Mouse (Mus musculus) right cerebral cortex, postnatal 10 days (tissue): ENCODE results near the gene Cd300ld5.
A peak's percentile ranks its signal among the peaks of the same experiment; 100 is the strongest.
"Not testable (repeated sequence)": the region's sequence is repeated elsewhere in the genome, so short reads cannot be mapped to it uniquely, and the experiment has no call there.

Experiments used
- DNase-seq, 2 experiments: peaks; one replicate each; pipeline ENCODE4 v3.0.0; 2021; ENCODE audit warnings: low spot score in 2 of 2

Cd300ld5 gene

DNA sequence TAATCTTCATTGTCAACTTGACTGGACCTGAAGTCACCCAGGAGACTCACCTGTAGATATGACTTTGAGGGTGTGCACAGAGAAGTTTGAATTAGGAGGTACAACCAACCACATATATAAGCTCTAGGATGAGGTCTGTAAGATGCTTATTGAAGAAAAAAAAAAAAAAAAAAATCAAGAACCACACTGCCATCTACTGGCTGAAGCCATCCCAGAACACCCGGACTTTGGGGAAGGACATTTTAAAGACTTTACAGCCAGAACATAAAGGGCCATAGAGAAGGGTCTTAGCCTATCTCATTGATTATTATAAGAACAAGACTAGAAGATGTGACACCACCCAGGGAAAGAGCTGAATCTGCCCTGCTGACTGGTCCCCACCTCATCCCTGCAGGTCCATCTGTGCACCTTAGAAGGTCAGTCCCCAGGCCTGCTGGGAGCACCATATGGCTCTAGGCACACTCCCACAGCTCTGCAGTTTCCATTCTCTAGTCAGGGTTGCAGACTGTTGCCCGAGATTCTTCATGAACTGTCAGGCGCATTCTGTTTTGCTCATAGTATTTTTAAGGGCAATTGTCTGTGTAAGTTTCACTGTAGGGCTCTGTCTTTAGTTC lies 11.8 kb upstream of the Cd300ld5 start:
- DNase-seq, result no peak

DNA sequence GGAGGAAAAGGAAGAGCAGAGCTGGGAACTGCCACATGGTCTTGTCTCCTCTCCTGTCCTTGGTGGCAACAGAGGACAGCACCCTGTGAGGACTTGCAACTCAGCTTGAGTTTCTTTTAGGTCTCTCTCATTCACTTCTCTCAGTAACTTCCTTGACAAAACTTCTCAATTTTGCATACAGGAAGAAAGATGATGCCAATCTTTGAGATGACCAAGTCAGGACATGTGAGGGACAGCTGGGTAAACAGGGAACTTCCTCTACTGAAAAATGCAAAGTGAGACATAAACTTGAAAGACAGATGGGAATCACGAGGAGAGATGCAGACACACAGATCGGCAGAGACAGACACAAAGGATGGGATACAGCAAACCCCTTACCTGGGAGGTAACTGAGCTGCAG lies 10.7 kb upstream of the Cd300ld5 start, which contains the start of gene Cd300ld3:
TSS of gene Cd300ld3 (minus strand) at position 151 of the 400 bp plus-strand sequence.
- DNase-seq, result no peak

DNA sequence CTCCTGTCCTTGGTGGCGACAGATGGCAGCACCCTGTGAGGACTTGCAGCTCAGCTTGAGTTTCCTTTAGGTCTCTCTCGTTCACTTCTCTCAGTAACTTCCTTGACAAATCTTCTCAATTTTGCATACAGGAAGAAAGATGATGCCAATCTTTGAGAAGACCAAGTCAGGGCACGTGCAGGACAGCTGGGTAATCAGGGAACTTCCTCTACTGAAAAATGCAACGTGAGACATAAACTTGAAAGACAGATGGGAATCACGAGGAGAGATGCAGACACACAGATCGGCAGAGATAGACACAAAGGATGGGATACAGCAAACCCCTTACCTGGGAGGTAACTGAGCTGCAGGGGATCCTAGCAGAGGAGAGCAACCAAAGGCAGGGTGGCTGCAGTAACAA lies 10.7 kb downstream of the Cd300ld5 start, which contains the start of gene Cd300ld4:
TSS of gene Cd300ld4 (minus strand) at position 101 of the 400 bp plus-strand sequence.
- not testable (repeated sequence) for DNase-seq

DNA sequence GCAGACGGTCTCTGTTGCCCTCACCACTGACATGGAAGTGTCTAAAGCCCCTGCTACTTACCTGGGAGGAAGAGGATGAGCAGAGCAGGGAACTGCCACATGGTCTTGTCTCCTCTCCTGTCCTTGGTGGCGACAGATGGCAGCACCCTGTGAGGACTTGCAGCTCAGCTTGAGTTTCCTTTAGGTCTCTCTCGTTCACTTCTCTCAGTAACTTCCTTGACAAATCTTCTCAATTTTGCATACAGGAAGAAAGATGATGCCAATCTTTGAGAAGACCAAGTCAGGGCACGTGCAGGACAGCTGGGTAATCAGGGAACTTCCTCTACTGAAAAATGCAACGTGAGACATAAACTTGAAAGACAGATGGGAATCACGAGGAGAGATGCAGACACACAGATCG lies 21.5 kb downstream of the Cd300ld5 start, which contains the start of gene Cd300ld2:
TSS of gene Cd300ld2 (minus strand) at position 101 of the 400 bp plus-strand sequence.
- not testable (repeated sequence) for DNase-seq

DNA sequence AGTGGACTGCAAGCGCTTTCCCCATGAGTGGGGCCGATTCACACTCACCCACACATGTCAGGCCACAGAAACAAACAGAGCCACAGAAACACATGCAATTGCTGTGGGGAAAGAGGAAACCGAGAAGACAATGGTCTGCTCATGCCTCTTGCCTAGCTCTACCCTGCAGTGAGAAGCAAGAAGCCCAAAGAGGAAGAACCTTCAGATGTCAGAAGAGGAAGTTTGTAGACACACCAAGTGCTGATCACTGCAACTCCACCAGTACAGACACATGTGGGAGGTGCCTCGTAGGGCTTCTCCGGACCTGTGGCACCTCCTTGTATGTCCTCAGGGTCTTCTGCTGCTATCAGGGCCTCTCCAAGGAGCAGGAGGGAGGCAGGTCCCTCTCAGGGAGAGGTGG lies 33.5 kb downstream of the Cd300ld5 start:
- peak in 1 of 2 experiments; percentile 23 for DNase-seq

DNA sequence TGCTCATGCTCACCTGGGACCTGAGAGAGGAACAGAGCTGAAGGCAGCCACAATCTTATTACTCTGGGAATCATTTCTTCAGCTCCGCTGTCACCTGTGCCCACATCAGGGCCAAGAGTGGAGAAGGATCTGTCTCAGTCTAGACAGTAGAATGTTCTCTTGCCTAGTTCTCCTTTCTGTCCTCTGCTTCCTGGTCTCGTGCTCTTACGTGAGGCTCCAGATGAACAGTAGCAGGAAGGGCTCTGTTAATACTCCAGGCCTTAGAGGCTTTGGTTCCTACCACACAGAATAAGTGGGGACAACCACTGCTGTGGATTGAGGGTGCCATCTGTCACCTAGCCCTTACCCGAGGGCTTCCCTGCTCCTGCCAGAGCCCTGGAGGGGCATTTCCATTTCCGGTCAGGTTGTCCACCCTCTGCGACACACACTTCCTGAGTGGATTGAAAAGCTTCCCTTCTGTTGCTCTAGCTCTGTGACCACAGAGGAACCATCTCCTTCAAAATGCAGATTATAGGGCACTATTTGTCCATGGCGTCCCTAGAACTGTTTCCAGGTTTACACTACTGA lies 36.0 kb downstream of the Cd300ld5 start, which contains the start of gene Cd300c2:
TSS of gene Cd300c2 (minus strand) at position 407 of the 567 bp plus-strand sequence.
- DNase-seq, result no peak

DNA sequence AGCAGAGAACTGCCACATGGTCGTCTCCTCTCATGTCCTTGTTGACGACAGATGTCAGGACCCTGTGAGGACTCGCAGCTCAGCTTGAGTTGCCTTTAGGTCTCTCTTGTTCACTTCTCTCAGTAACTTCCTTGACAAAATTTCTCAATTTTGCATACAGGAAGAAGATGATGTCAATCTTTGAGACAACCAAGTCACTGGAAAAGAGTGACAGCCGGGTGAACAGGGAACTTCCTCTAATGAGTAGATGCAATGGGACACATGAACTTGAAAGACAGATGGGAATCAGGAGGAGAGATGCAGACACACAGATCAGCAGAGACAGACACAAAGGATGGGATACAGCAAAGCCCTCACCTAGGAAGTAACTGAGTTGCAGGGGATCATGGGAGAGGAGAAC lies 47.8 kb downstream of the Cd300ld5 start, which contains the start of gene Cd300ld:
TSS of gene Cd300ld (minus strand) at position 130 of the 400 bp plus-strand sequence.
- no peak for DNase-seq

DNA sequence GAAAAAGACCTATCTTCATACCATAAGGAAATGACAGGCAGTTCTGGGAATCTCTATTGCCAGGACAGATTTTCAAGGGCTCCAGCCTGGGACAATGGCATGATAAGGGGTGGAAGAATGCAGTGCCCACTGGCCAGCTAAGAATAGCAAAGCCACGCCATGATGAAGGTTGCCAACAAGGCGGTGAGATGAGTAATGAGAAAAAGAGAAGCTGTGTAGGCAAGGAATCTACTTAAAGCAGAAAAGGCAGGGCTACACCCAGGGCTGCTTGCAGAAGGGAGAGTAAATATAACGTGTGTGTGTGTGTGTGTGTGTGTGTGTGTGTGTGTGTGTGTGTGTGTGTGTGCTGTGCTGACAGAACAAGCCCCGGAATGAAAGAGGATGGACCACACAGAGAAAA lies 55.7 kb downstream of the Cd300ld5 start:
- DNase-seq, result no peak
